Mouse (Mus musculus) frontal cortex, postnatal 25 days (tissue): Measurements from ENCODE around the gene Ipp.

Experiments used
- DNase-seq, 2 experiments: peaks; one replicate each; pipeline ENCODE4 v3.0.0; 2022; ENCODE audit warnings: low spot score in 2 of 2

Gene Ipp

DNA sequence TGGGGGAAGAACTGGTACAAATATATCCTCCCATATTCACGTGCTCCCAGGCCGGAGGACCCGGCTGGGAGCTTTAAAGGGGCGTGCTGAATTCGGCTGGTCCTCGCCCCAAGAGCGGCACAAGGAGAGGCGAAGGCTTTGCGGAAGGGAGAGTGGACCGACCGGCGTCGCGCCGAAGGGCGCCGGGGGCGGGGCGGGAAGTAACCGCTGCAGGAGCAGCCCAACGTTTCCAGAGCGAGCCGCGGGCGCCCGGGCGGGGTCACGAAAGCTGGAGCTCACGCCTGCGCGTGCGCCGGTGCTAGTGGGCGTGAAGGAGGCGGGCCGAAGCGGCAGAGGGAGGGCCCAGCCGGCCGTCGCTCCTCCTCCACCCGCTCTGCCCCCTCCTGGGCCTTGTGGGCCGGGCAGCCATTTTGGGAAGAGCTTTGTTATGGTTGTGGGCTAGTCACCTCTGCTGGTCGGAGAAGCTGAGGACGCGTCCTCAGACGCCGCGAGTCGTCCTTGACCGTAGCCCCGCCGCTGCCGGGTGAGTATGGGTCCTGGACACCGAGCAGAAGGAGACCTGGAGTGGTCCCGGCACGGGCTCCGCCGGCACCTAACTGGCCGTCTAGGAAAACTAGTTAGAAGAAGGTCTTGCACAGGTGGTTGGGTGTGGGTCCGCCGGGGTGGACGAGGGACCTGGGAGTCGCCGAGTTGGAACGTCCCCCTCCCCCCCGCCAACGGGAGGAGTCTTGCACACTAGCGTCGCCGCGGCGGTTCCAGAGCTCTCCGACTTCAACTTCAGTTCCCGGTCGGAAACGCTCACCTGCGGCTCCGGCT is 50.2 kb downstream of the Ipp start, which contains the start of gene Gpbp1l1:
Gpbp1l1 (plus strand) TSS at position 353 of the 816 bp plus-strand sequence.
- DNase-seq: peak; percentile 94 to 96

DNA sequence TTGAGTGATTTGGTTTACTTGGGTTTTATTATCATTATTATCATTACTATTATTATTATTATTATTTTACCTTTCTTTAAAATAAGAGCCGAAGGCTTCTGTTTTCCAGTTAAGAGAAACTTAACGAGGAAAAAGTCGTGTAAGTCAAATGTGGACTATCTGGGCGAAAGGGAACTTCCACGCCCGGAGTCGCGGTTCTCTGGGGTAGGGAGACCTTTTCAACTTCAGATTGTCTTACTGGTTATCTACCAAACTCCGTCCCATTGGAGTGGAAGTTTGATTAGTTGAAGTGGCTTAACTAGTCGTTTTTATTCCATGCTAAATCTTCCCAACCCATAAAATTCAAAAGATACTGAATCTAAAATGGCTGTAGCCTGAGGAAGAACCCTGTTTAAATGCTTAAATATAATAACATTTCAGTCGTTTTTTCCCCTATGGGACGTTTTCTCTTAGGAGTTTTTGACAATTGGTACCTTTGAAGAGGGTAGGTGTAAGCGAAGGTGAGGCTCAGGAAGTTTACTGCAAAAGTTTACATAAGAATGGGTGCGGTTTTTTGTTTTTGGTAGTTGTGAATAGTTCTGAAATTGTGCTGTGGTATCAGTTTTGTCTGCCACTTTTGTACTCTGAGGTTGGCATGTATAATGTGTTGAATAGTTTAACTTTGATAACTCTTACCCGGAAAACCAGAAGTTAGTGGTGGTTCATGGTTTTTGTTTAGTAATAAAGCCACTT is 51.0 kb downstream of the Ipp start:
- no peak for DNase-seq
